Mouse (Mus musculus) forebrain, embryonic 14.5 days (tissue): ENCODE measurements at regions not wholly inside any gene's neighbourhood (a gene's known extent, or its start where the extent isn't known, plus 50 kb on each side); places are given as distances from the start of the nearest gene placed in this dataset.

Source experiments
- ATAC-seq: fragments of 200-750 bp; cut with Nextera tagmentation; 2 replicates; pipeline ENCODE4 v1.8.0; 2017; ENCODE audit warnings: mild to moderate bottlenecking, moderate library complexity
- DNase-seq: peaks from one replicate; pipeline ENCODE4 v3.0.0-alpha.2; 2015; ENCODE audit warnings: low spot score
- H3K27ac ChIP-seq: fragments of 300-500 bp; sonication (generic); 2 replicates; pipeline ENCODE4 v1.5.1; 2014; ENCODE audit warnings: low read depth, mild to moderate bottlenecking, control low read depth, low read length, moderate library complexity
- H3K27me3 ChIP-seq: fragments of 300-500 bp; sonication (generic); replicated peaks from 2 replicates; pipeline ENCODE4 v1.6.1; 2014; ENCODE audit warnings: low read length, control low read depth, mixed read lengths; ENCODE audit not compliant: control insufficient read depth, insufficient read depth
- H3K36me3 ChIP-seq: fragments of 300-500 bp; sonication (generic); 2 replicates; pipeline ENCODE4 v1.6.1; 2014; ENCODE audit warnings: low read length, control low read depth; ENCODE audit not compliant: control insufficient read depth, insufficient read depth
- H3K4me1 ChIP-seq: fragments of 300-500 bp; sonication (generic); 2 replicates; pipeline ENCODE4 v1.6.1; 2014; ENCODE audit warnings: antibody characterized with exemption, low read length, control low read depth; ENCODE audit not compliant: control insufficient read depth, insufficient read depth
- H3K4me2 ChIP-seq: fragments of 300-500 bp; sonication (generic); 2 replicates; pipeline ENCODE4 v1.6.1; 2014; ENCODE audit warnings: mild to moderate bottlenecking, control low read depth, low read length
- H3K4me3 ChIP-seq: fragments of 300-500 bp; sonication (generic); 2 replicates; pipeline ENCODE4 v1.5.1; 2014; ENCODE audit warnings: low read depth, low read length, control low read depth
- H3K9ac ChIP-seq: fragments of 300-500 bp; sonication (generic); 2 replicates; pipeline ENCODE4 v1.6.1; 2014; ENCODE audit warnings: mild to moderate bottlenecking, low read length, control low read depth, moderate library complexity
- H3K9me3 ChIP-seq: fragments of 300-500 bp; sonication (generic); replicated peaks from 2 replicates; pipeline ENCODE4 v1.6.1; 2016; ENCODE audit warnings: low read length, control low read depth, mixed read lengths; ENCODE audit not compliant: control insufficient read depth
- WGBS: fragments of 180-500 bp; shearing (Covaris S2); extraction: QIAGEN DNeasy Blood & Tissue Kit; methylation state at CpG from one replicate; pipeline ENCODE4 v1.1.7; 2014; 5-methylcytosine and 5-hydroxymethylcytosine counted together

- DNase-seq (no peak), ATAC-seq (no peak)
- WGBS: 84% methylated on average over 4 of the region's 4 CpGs
- H3K4me1 ChIP-seq: peaks cover 6% of the 10 kb centered on the region
- no peak overlapping the region for H3K4me3 ChIP-seq
- no peak overlapping the region for H3K27ac ChIP-seq
- no peak overlapping the region for H3K4me2 ChIP-seq
- no peak overlapping the region for H3K9ac ChIP-seq
- H3K9me3 ChIP-seq: no peaks in the 10 kb centered on the region
- H3K36me3 ChIP-seq: peaks cover 10% of the 10 kb centered on the region
- H3K27me3 ChIP-seq: no peaks in the 10 kb centered on the region
Observed at GRCm38 (mm10) chr13:54311327-54312026, 59.7 kb upstream of the Cplx2 start.

GRCm38 (mm10) chr13:54312405-54313185, 58.6 kb upstream of the Cplx2 start:
- H3K36me3 ChIP-seq: peaks cover 10% of the 10 kb centered on the region
- peaks cover 6% of the 10 kb centered on the region for H3K4me1 ChIP-seq
- H3K4me2 ChIP-seq: no peak overlapping the region
- no peaks in the 10 kb centered on the region for H3K9me3 ChIP-seq
- H3K9ac ChIP-seq: no peak overlapping the region
- WGBS: 80% methylated on average over 18 of the region's 18 CpGs
- no peaks in the 10 kb centered on the region for H3K27me3 ChIP-seq
- no peak for ATAC-seq
- H3K4me3 ChIP-seq: no peak overlapping the region
- DNase-seq: peak; percentile 33
- H3K27ac ChIP-seq: no peak overlapping the region

GRCm38 (mm10) chr13:54315333-54315732, 55.8 kb upstream of the Cplx2 start:
- WGBS: 95% methylated on average over 3 of the region's 3 CpGs
- H3K36me3 ChIP-seq: peaks cover 10% of the 10 kb centered on the region
- no peak overlapping the region for H3K4me3 ChIP-seq
- H3K4me2 ChIP-seq: no peak overlapping the region
- no peaks in the 10 kb centered on the region for H3K27me3 ChIP-seq
- H3K4me1 ChIP-seq: no peaks in the 10 kb centered on the region
- DNase-seq: no peak
- no peaks in the 10 kb centered on the region for H3K9me3 ChIP-seq
- no peak for ATAC-seq
- no peak overlapping the region for H3K27ac ChIP-seq
- H3K9ac ChIP-seq: no peak overlapping the region

- Histone ChIP-seq H3K4me1 (no peaks in the 10 kb centered on the region), H3K36me3 (peaks cover 10% of the 10 kb centered on the region), H3K4me2 (no peak overlapping the region), H3K9ac (no peak overlapping the region), H3K9me3 (no peaks in the 10 kb centered on the region), H3K4me3 (no peak overlapping the region), H3K27me3 (no peaks in the 10 kb centered on the region), H3K27ac (no peak overlapping the region)
- DNase-seq (no peak), ATAC-seq (no peak)
- WGBS: 90% methylated on average over 6 of the region's 6 CpGs
Observed at GRCm38 (mm10) chr13:54316907-54317306, 54.2 kb upstream of the Cplx2 start.

- no peak overlapping the region for H3K4me2 ChIP-seq
- H3K4me3 ChIP-seq: no peak overlapping the region
- H3K27ac ChIP-seq: no peak overlapping the region
- DNase-seq (no peak), ATAC-seq (no peak)
- H3K4me1 ChIP-seq: no peaks in the 10 kb centered on the region
- no peak overlapping the region for H3K9ac ChIP-seq
- WGBS: 89% methylated on average over 4 of the region's 4 CpGs
- H3K27me3 ChIP-seq: no peaks in the 10 kb centered on the region
- no peaks in the 10 kb centered on the region for H3K9me3 ChIP-seq
- H3K36me3 ChIP-seq: no peaks in the 10 kb centered on the region
Observed at GRCm38 (mm10) chr13:54318161-54318560, 53.0 kb upstream of the Cplx2 start.

GRCm38 (mm10) chr13:54318601-54319000, 52.5 kb upstream of the Cplx2 start:
- H3K27ac ChIP-seq: no peak overlapping the region
- H3K27me3 ChIP-seq: no peaks in the 10 kb centered on the region
- H3K4me2 ChIP-seq: no peak overlapping the region
- ATAC-seq: no peak
- H3K4me1 ChIP-seq: no peaks in the 10 kb centered on the region
- no peak overlapping the region for H3K4me3 ChIP-seq
- no peak overlapping the region for H3K9ac ChIP-seq
- no peaks in the 10 kb centered on the region for H3K36me3 ChIP-seq
- DNase-seq: no peak
- no peaks in the 10 kb centered on the region for H3K9me3 ChIP-seq
- 83% methylated on average over 5 of the region's 5 CpGs for WGBS

GRCm38 (mm10) chr13:54320212-54320611, 50.9 kb upstream of the Cplx2 start:
- Histone ChIP-seq H3K27ac (no peak overlapping the region), H3K36me3 (no peaks in the 10 kb centered on the region), H3K9ac (no peak overlapping the region), H3K27me3 (no peaks in the 10 kb centered on the region), H3K9me3 (no peaks in the 10 kb centered on the region), H3K4me3 (no peak overlapping the region), H3K4me2 (no peak overlapping the region), H3K4me1 (peaks cover 8% of the 10 kb centered on the region)
- no peak for ATAC-seq
- 74% methylated on average over 9 of the region's 9 CpGs for WGBS
- no peak for DNase-seq

- WGBS: 88% methylated on average over 14 of the region's 14 CpGs
- Histone ChIP-seq H3K4me2 (no peak overlapping the region), H3K27me3 (no peaks in the 10 kb centered on the region), H3K9ac (no peak overlapping the region), H3K4me1 (peaks cover 15% of the 10 kb centered on the region), H3K36me3 (no peaks in the 10 kb centered on the region), H3K27ac (no peak overlapping the region), H3K9me3 (no peaks in the 10 kb centered on the region), H3K4me3 (no peak overlapping the region)
- no peak for DNase-seq
- ATAC-seq: no peak
Observed at GRCm38 (mm10) chr13:54321011-54321410, 50.1 kb upstream of the Cplx2 start.
